Mouse (Mus musculus) cerebellum, adult 11-12 months (tissue): Measurements from ENCODE around the gene Olfr980.
"Not testable (repeated sequence)": the region's sequence is repeated elsewhere in the genome, so short reads cannot be mapped to it uniquely, and the experiment has no call there.

Experiments
- DNase-seq: peaks from one replicate; pipeline ENCODE4 v3.0.0; 2022

Gene Olfr980

DNA sequence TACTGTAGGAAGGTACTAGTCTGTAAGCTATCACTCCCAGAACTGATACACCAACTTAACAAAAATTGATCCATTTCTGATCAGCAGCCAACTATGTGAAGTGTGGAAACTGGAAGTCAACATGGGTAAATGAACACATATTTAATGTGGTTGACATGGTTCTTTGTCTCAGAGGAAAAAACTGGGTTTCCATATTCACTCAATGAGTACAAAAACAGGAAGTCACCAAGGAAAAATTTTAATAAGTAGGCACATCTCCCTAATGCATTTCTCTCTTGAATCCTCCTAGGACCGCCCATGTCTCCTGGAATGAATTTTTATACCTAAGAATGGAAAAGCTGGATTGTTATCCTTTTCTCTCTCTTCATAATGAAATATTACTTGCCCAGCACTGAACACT is at the start of gene Olfr980:
Gene Olfr980 (minus strand): TSS at position 101 of the 400 bp plus-strand sequence.
- DNase-seq = no peak

DNA sequence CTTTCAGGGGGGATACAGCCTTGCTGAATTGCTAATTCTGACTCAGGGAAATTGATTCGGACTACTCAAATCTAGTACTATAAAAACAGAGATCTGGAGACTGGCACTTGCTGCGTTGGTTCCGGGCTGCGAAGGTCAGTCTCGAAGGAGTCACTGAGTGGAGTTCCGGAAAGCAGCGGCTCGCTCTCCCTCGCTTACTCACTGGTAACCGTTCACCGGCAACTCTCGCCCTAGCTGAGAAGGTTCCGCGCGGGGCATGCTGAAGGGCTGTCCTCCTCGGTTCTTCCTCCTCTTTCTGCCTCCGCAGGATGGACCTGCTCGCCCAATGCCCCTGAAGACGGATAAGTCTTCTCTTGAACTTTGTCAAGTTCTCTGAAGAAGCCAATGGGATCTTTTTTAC is 40.8 kb upstream of the Olfr980 start:
- no peak for DNase-seq

DNA sequence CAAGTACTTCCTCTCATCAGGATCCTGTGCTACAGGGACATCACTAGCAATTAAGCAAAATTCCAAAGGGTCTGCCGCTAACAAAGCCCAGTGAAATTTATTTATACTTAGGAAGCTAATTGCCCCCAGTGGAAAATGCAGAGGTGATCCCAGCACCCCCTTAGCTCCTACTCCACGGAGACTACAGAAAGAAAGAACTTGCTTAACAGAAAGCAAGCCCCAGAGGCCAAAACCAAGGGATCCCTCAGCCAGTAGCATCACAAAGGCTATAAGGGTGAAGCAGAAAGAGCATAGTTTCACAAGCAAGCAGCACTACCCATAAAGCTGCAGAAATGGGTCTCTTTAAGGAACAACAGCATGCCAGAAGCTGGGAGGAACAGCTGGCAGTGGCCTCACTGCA is 11.8 kb upstream of the Olfr980 start, which contains the start of gene Olfr981:
Gene Olfr981 (plus strand): TSS at position 301 of the 400 bp plus-strand sequence.
- no peak for DNase-seq

DNA sequence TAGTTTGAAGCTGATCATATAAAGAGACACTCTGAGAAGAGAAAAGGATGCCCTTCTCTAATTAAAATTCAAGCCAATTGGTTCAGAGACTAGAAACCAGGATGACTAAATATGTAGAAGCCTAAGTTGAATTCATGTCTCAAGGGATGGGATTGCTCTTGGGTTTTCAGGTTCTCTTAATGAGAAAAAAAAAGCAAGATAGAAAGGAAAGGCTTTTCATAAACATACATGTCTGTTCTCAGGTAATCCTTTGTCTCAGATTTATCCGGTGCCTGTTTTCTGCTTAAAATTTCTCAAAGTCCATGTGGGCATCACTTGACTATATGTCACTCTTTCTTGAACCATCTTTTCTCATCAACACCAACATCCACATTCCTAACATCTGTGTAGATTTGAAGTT is 6.0 kb downstream of the Olfr980 start, which contains the start of gene Olfr979:
Gene Olfr979 (minus strand): TSS at position 101 of the 400 bp plus-strand sequence.
- no peak for DNase-seq

DNA sequence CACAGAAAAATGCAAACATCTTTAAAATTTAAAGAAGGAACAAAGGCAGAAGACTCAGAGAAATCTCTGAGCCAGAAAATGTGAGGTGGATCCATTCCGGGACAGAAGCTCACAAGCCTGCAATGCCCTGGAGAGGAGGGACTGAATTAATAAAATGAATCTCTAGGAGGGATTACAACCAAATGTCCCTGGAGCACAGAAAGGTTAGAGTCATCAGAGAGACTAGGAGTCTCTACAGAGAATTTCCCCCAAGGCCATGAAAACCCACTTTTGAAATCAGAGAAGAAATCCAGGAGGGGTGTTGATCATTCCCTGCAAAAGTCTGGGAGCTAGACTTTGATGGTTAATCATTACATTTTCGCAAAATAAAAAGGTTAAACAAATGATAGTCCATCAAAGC is 17.6 kb downstream of the Olfr980 start, which contains the start of gene Olfr978:
Gene Olfr978 (plus strand): TSS at position 301 of the 400 bp plus-strand sequence.
- DNase-seq = no peak

DNA sequence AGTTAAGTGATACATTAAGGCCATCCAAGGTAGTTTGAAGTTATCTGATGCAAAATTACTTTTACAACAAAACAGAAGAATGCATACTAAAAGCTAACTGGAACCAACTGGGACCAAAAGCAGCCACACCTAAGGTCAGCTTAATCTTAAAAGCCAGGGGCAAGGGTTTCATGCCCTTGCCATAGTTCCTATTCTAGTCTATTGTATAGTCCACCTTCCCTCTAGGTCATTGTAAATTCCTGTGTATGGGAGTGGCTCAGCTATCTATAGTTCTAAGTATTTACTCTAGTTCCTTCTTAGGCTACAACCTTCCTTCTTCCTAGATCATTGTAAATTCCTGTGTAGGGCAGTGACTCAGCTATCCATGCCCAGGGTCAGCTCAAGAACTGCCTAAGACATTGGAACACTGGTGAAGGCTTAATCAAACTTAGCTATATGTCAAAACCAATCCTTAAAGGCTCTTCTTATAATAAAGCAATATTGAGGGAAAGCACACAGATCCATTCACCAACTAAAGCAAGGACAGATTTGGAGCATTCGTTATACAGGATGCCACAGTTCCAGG is 32.7 kb downstream of the Olfr980 start:
- not testable (repeated sequence) for DNase-seq

DNA sequence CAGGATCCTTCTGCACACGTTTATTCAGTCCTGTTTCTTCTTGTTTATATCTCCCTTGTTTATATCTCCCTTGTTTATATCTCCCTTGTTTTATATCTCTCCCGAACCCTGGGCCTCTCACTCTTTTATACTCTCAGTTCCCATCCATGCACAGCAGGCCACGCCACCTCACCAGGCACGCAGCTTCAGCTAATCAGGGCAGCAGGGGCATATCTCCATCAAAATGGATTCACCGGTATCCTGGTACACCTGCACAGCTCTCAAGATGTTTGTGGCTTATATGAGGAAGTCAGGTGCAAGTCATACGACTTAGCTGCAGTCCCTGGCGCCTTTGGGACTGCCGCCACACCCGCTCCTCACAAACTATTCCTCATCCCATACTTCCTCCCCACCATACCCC is 48.3 kb downstream of the Olfr980 start, which contains the start of gene Olfr976:
Gene Olfr976 (minus strand): TSS at position 101 of the 400 bp plus-strand sequence.
- DNase-seq = not testable (repeated sequence)
